Comparison of ENCODE assay signal across 11 mouse cellular contexts in genomic region chr9:65087490-65087889, GRCm38 (mm10). TPM values are rescaled to one million over a fixed set of nuclear protein-coding genes. Genes with fewer than 3 reads are reported as not detected.
DNase-seq lines count a peak whose midpoint lies in the region; ATAC-seq and TF ChIP-seq lines count a peak whose summit lies in the region.
"Had no signal": no experiment of that assay in that cellular context is flagged by ENCODE, and none has a peak within 500 bp of the region (broad histone marks: within the 10 kb centered on the region; RNA-seq: fewer than 3 reads in every experiment).

No protein-coding gene starts in this region.

- TF ChIP-seq EP300 in liver, postnatal 0 days (IDR thresholded peaks at IDR 0.05; ENCODE audit: low read depth), result no peak

- DNase-seq in embryonic facial prominence, embryonic 11.5 days (ENCODE audit: low spot score), result peak; percentile 14
- DNase-seq in embryonic facial prominence, embryonic 10.5 days (ENCODE audit: low spot score), result no peak
- peak; percentile 30 for DNase-seq in liver, postnatal 0 days
- DNase-seq in liver (no peak), A20 (ENCODE audit: low read depth, low spot score) (peak; percentile 27)
- peak; percentile 70 for DNase-seq in brain, embryonic 14.5 days (ENCODE audit: low read depth)
- DNase-seq in adrenal gland, adult 18-20 months (ENCODE audit: low spot score in 2 of 2), result no peak

- H3K4me3 ChIP-seq in embryonic facial prominence, embryonic 11.5 days (ENCODE audit: low read depth, low read length), result no peak overlapping the region
- H3K4me3 ChIP-seq in embryonic facial prominence, embryonic 10.5 days, result no peak overlapping the region
- H3K4me3 ChIP-seq in liver, postnatal 0 days (ENCODE audit: low read depth, low read length), result no peak overlapping the region
- H3K4me3 ChIP-seq: heart, embryonic 15.5 days; limb, embryonic 15.5 days; midbrain, embryonic 12.5 days had no signal

- H3K4me2 ChIP-seq in embryonic facial prominence, embryonic 11.5 days (ENCODE audit: low read depth, low read length), result no peak overlapping the region
- H3K4me2 ChIP-seq in liver, postnatal 0 days (ENCODE audit: low read depth, low read length), result no peak overlapping the region
- H3K4me2 ChIP-seq: heart, embryonic 15.5 days; limb, embryonic 15.5 days; midbrain, embryonic 12.5 days had no signal

- TF ChIP-seq CTCF in liver, postnatal 0 days (IDR thresholded peaks at IDR 0.05; ENCODE audit: low read depth), result no peak
- no peak for TF ChIP-seq CTCF in brain, embryonic 14.5 days (IDR thresholded peaks at IDR 0.05; ENCODE audit: borderline replicate concordance, extremely low read depth, insufficient read depth, insufficient read length)

- H3K9me3 ChIP-seq in embryonic facial prominence, embryonic 11.5 days (replicated peaks; ENCODE audit: control insufficient read depth, low read length), result no peaks in the 10 kb centered on the region
- H3K9me3 ChIP-seq in embryonic facial prominence, embryonic 10.5 days, result no peaks in the 10 kb centered on the region
- H3K9me3 ChIP-seq in liver, postnatal 0 days (ENCODE audit: low read length), result no peaks in the 10 kb centered on the region
- H3K9me3 ChIP-seq: heart, embryonic 15.5 days; limb, embryonic 15.5 days; midbrain, embryonic 12.5 days had no signal

- H3K9ac ChIP-seq in embryonic facial prominence, embryonic 11.5 days (replicated peaks; ENCODE audit: low read length), result no peak overlapping the region
- no peak overlapping the region for H3K9ac ChIP-seq in liver, postnatal 0 days (replicated peaks)
- H3K9ac ChIP-seq: heart, embryonic 15.5 days; limb, embryonic 15.5 days; midbrain, embryonic 12.5 days had no signal

- no peaks in the 10 kb centered on the region for H3K4me1 ChIP-seq in embryonic facial prominence, embryonic 11.5 days (ENCODE audit: control insufficient read depth, insufficient read depth, low read length)
- H3K4me1 ChIP-seq in embryonic facial prominence, embryonic 10.5 days, result peaks cover 3% of the 10 kb centered on the region; the same call in 1 of the 2 replicates
- no peaks in the 10 kb centered on the region; the same call in 1 of the 2 replicates for H3K4me1 ChIP-seq in liver, postnatal 0 days (ENCODE audit: insufficient read depth)
- H3K4me1 ChIP-seq: limb, embryonic 15.5 days had no signal

- ATAC-seq in embryonic facial prominence, embryonic 11.5 days (replicated peaks; ENCODE audit: insufficient number of reproducible peaks, low FRiP score, low TSS enrichment, low read depth), result no peak
- ATAC-seq in liver, postnatal 0 days, result no peak
- ATAC-seq in activated CD4-positive, CD25-positive, alpha-beta regulatory T cell, adult 4 months, result no peak

- H3K27me3 ChIP-seq in embryonic facial prominence, embryonic 11.5 days (ENCODE audit: control insufficient read depth, insufficient read depth, low read length), result no peaks in the 10 kb centered on the region
- no peaks in the 10 kb centered on the region for H3K27me3 ChIP-seq in embryonic facial prominence, embryonic 10.5 days (replicated peaks; ENCODE audit: low read depth, poor library complexity, severe bottlenecking)
- H3K27me3 ChIP-seq in liver, postnatal 0 days (ENCODE audit: insufficient read depth, low read length), result no peaks in the 10 kb centered on the region
- H3K27me3 ChIP-seq: heart, embryonic 15.5 days; limb, embryonic 15.5 days; midbrain, embryonic 12.5 days had no signal

- H3K36me3 ChIP-seq in embryonic facial prominence, embryonic 11.5 days (replicated peaks; ENCODE audit: control insufficient read depth, insufficient read depth, low read depth, low read length), result no peaks in the 10 kb centered on the region
- H3K36me3 ChIP-seq in embryonic facial prominence, embryonic 10.5 days (replicated peaks), result peaks cover 25% of the 10 kb centered on the region
- H3K36me3 ChIP-seq in liver, postnatal 0 days (replicated peaks; ENCODE audit: insufficient read depth, low read length), result peaks cover 18% of the 10 kb centered on the region

- TF ChIP-seq POLR2A in brain, embryonic 14.5 days (IDR thresholded peaks at IDR 0.05; ENCODE audit: borderline replicate concordance, extremely low read depth, insufficient read depth, insufficient read length, poor library complexity, severe bottlenecking), result no peak

- H3K27ac ChIP-seq in embryonic facial prominence, embryonic 11.5 days (replicated peaks; ENCODE audit: low read depth, low read length), result no peak overlapping the region
- no peak overlapping the region; the same call in 1 of the 2 replicates for H3K27ac ChIP-seq in embryonic facial prominence, embryonic 10.5 days (replicated peaks)
- no peak overlapping the region for H3K27ac ChIP-seq in liver, postnatal 0 days (ENCODE audit: low read depth)
- H3K27ac ChIP-seq: heart, embryonic 15.5 days; limb, embryonic 15.5 days; midbrain, embryonic 12.5 days had no signal

- WGBS in embryonic facial prominence, embryonic 11.5 days, result 56% methylated on average over 5 of the region's 5 CpGs
- 67% methylated on average over 5 of the region's 5 CpGs for WGBS in embryonic facial prominence, embryonic 10.5 days
- WGBS in liver, postnatal 0 days (ENCODE audit: insufficient replicate concordance), result 24% methylated on average over 5 of the region's 5 CpGs

RNA-seq across cellular contexts. Expression of gene Igdcc4, which starts 13.8 kb away (rescaled TPM):
- 11.8 and 12.4 TPM in 2 replicates for polyA plus RNA-seq in embryonic facial prominence, embryonic 11.5 days (2014; fragmentation: Nextera tagmentation; extraction: Ambion mirVana)
- 9.7 and 11.5 TPM in 2 replicates for polyA plus RNA-seq in embryonic facial prominence, embryonic 10.5 days (2016; fragmentation: Nextera tagmentation; extraction: Ambion mirVana)
- polyA plus RNA-seq in liver, postnatal 0 days (2015; fragmentation: Nextera tagmentation; extraction: Ambion mirVana), result 5.8 and 6.0 TPM in 2 replicates
- polyA plus RNA-seq in brain, embryonic 14.5 days (2012; rRNA removed), result 26.2 and 33.3 TPM in 2 replicates
- under 1 TPM in 1 of 2 experiments, not detected in 1; 0.11 TPM for polyA plus RNA-seq in activated CD4-positive, CD25-positive, alpha-beta regulatory T cell, adult 4 months (2017; shearing (Covaris generic))
- total RNA-seq in adrenal gland, adult 18-20 months (2021), result 10 to 100 TPM; 21.1 to 24.1 TPM

RNA-seq across cellular contexts. Expression of gene Igdcc3, which starts 53.5 kb away (rescaled TPM):
- polyA plus RNA-seq in embryonic facial prominence, embryonic 11.5 days (2014; fragmentation: Nextera tagmentation; extraction: Ambion mirVana), result 17.0 and 18.7 TPM in 2 replicates
- polyA plus RNA-seq in embryonic facial prominence, embryonic 10.5 days (2016; fragmentation: Nextera tagmentation; extraction: Ambion mirVana), result 167 and 281 TPM in 2 replicates
- not detected in 2 replicates for polyA plus RNA-seq in liver, postnatal 0 days (2015; fragmentation: Nextera tagmentation; extraction: Ambion mirVana)
- polyA plus RNA-seq in brain, embryonic 14.5 days (2012; rRNA removed), result 15.0 and 19.6 TPM in 2 replicates
- not detected for polyA plus RNA-seq in activated CD4-positive, CD25-positive, alpha-beta regulatory T cell, adult 4 months (2017; shearing (Covaris generic))
- 1 to 10 TPM; 1.4 to 1.8 TPM for total RNA-seq in adrenal gland, adult 18-20 months (2021)

RNA-seq across cellular contexts. Expression of gene Dpp8, which starts 55.3 kb away (rescaled TPM):
- 30.4 and 33.7 TPM in 2 replicates for polyA plus RNA-seq in embryonic facial prominence, embryonic 11.5 days (2014; fragmentation: Nextera tagmentation; extraction: Ambion mirVana)
- polyA plus RNA-seq in embryonic facial prominence, embryonic 10.5 days (2016; fragmentation: Nextera tagmentation; extraction: Ambion mirVana), result 37.8 and 37.9 TPM in 2 replicates
- polyA plus RNA-seq in liver, postnatal 0 days (2015; fragmentation: Nextera tagmentation; extraction: Ambion mirVana), result 9.2 and 10.6 TPM in 2 replicates
- polyA plus RNA-seq in brain, embryonic 14.5 days (2012; rRNA removed), result 51.3 and 58.3 TPM in 2 replicates
- 10 to 100 TPM; 23.4 to 29.2 TPM for polyA plus RNA-seq in activated CD4-positive, CD25-positive, alpha-beta regulatory T cell, adult 4 months (2017; shearing (Covaris generic))
- 10 to 100 TPM; 91.8 to 92.9 TPM for total RNA-seq in adrenal gland, adult 18-20 months (2021)

Comparison
In these comparisons a context has a peak if more than half of its experiments do, and no peak if none do; other contexts are left out.
1. DNase-seq: peak in embryonic facial prominence, embryonic 11.5 days (single experiment), liver, postnatal 0 days (single experiment), A20 (single experiment) and brain, embryonic 14.5 days (single experiment); none in embryonic facial prominence, embryonic 10.5 days (single experiment), liver (single experiment) and adrenal gland, adult 18-20 months (0 of 2).
2. RNA of gene Igdcc3, which starts 53.5 kb away (polyA plus RNA-seq): 167 to 281 TPM in embryonic facial prominence, embryonic 10.5 days, 15.0 to 19.6 TPM in brain, embryonic 14.5 days and 17.0 to 18.7 TPM in embryonic facial prominence, embryonic 11.5 days; not detected in activated CD4-positive, CD25-positive, alpha-beta regulatory T cell, adult 4 months and not detected in liver, postnatal 0 days; every median in the first group is over 10 times any median in the second.